Mouse (Mus musculus) MEL (cell line): ENCODE results near the gene Ppp6r2. TPM values are rescaled to one million over a fixed set of nuclear protein-coding genes. Genes with fewer than 3 reads are reported as not detected.

ENCODE experiments used
- DNase-seq: peaks from one replicate; pipeline ENCODE4 v3.0.0; 2011; ENCODE audit warnings: low read depth, low spot score
- H3K27ac ChIP-seq: 2 replicates; pipeline ENCODE4 v1.5.1; 2012; ENCODE audit warnings: low read depth, mild to moderate bottlenecking, control low read depth, low read length, moderate library complexity; ENCODE audit not compliant: control insufficient read depth
- H3K27me3 ChIP-seq, 2 experiments: fragments of 150-350 bp in 1 of 2; sonication (generic) in 1 of 2; 2 replicates each; pipeline ENCODE4 v1.6.1; 2012; ENCODE audit warnings: low read length in 2 of 2, mild to moderate bottlenecking in 2 of 2, improper control_type of control experiment in 1 of 2, moderate library complexity in 1 of 2; ENCODE audit not compliant: insufficient read depth in 2 of 2, control insufficient read depth in 1 of 2
- H3K36me3 ChIP-seq, 2 experiments: 2 replicates each; pipeline ENCODE4 v1.6.1; 2012 to 2014; ENCODE audit warnings: low read length in 2 of 2, improper control_type of control experiment in 1 of 2, inconsistent platforms in 1 of 2, mild to moderate bottlenecking in 1 of 2; ENCODE audit not compliant: insufficient read depth in 2 of 2, control insufficient read depth in 1 of 2
- H3K4me1 ChIP-seq, 2 experiments: fragments of 150-350 bp in 1 of 2; sonication (generic) in 1 of 2; 2 replicates each; pipeline ENCODE4 v1.6.1; 2012; ENCODE audit warnings: low read length in 2 of 2, improper control_type of control experiment in 1 of 2, mild to moderate bottlenecking in 1 of 2; ENCODE audit not compliant: insufficient read depth in 2 of 2, control insufficient read depth in 1 of 2
- H3K4me3 ChIP-seq, 2 experiments: fragments of 150-350 bp in 1 of 2; sonication (generic) in 1 of 2; 2 replicates each; pipeline ENCODE4 v1.5.1; 2012; ENCODE audit warnings: low read depth in 2 of 2, low read length in 2 of 2, mild to moderate bottlenecking in 2 of 2, moderate library complexity in 2 of 2, control low read depth in 1 of 2, improper control_type of control experiment in 1 of 2; ENCODE audit not compliant: control insufficient read depth in 1 of 2, insufficient read depth in 1 of 2
- H3K79me2 ChIP-seq: 2 replicates; pipeline ENCODE4 v1.6.1; 2012; ENCODE audit warnings: mild to moderate bottlenecking, low read length, moderate library complexity; ENCODE audit not compliant: control insufficient read depth, poor library complexity, insufficient read depth
- H3K9ac ChIP-seq: 2 replicates; pipeline ENCODE4 v1.6.1; 2012; ENCODE audit warnings: low read depth, mild to moderate bottlenecking, control low read depth, low read length, moderate library complexity; ENCODE audit not compliant: control insufficient read depth, poor library complexity, severe bottlenecking
- H3K9me3 ChIP-seq: fragments of 150-350 bp; sonication (generic); replicated peaks from 2 replicates; pipeline ENCODE4 v1.6.1; 2012; ENCODE audit warnings: mild to moderate bottlenecking, low read length, improper control_type of control experiment, moderate library complexity; ENCODE audit not compliant: insufficient read depth
- CTCF ChIP-seq, 3 experiments: IDR thresholded peaks in 2 of 3; conservative IDR thresholded peaks in 1 of 3; 2 replicates each; pipeline ENCODE4 v1.5.1; 2011 to 2012; ENCODE audit warnings: low read length in 3 of 3, low read depth in 2 of 3, mild to moderate bottlenecking in 2 of 3, improper control_type of control experiment in 1 of 3, inconsistent platforms in 1 of 3, mixed read lengths in 1 of 3, moderate library complexity in 1 of 3; ENCODE audit not compliant: control insufficient read depth in 1 of 3, insufficient read depth in 1 of 3, poor library complexity in 1 of 3, severe bottlenecking in 1 of 3
- E2F4 ChIP-seq: IDR thresholded peaks from 2 replicates; pipeline ENCODE4 v1.6.1; 2011; ENCODE audit warnings: low read depth, low read length, improper control_type of control experiment, borderline replicate concordance
- EP300 ChIP-seq, 2 experiments: IDR thresholded peaks; 2 replicates each; pipeline ENCODE4 v1.6.1; 2011; ENCODE audit warnings: improper control_type of control experiment in 2 of 2, low read length in 2 of 2, low read depth in 1 of 2, mild to moderate bottlenecking in 1 of 2
- GABPA ChIP-seq: IDR thresholded peaks from 2 replicates; pipeline ENCODE4 v1.6.1; 2012; ENCODE audit warnings: low read depth, mild to moderate bottlenecking, inconsistent platforms, low read length, improper control_type of control experiment, moderate library complexity
- GATA1 ChIP-seq: IDR thresholded peaks from 2 replicates; pipeline ENCODE4 v1.6.1; 2011; ENCODE audit warnings: low read depth, low read length, improper control_type of control experiment
- JUND ChIP-seq: IDR thresholded peaks from 2 replicates; pipeline ENCODE4 v1.6.1; 2011; ENCODE audit warnings: low read depth, mild to moderate bottlenecking, improper control_type of control experiment, low read length
- KAT2A ChIP-seq: conservative IDR thresholded peaks from 2 replicates; pipeline ENCODE4 v1.6.1; 2012; ENCODE audit warnings: low read depth, low read length, improper control_type of control experiment, inconsistent platforms
- MAFK ChIP-seq: IDR thresholded peaks from 2 replicates; pipeline ENCODE4 v1.6.1; 2011; ENCODE audit warnings: low read depth, mild to moderate bottlenecking, low read length, improper control_type of control experiment, borderline replicate concordance
- MAX ChIP-seq: IDR thresholded peaks from 2 replicates; pipeline ENCODE4 v1.6.1; 2011; ENCODE audit warnings: low read length, improper control_type of control experiment
- MAZ ChIP-seq: IDR thresholded peaks from 2 replicates; pipeline ENCODE4 v1.6.1; 2012; ENCODE audit warnings: low read depth, mild to moderate bottlenecking, inconsistent platforms, low read length, improper control_type of control experiment
- MXI1 ChIP-seq: IDR thresholded peaks from 2 replicates; pipeline ENCODE4 v1.6.1; 2011; ENCODE audit warnings: mild to moderate bottlenecking, low read depth, low read length, improper control_type of control experiment
- MYC ChIP-seq: IDR thresholded peaks from 2 replicates; pipeline ENCODE4 v1.6.1; 2011; ENCODE audit warnings: low read depth, mild to moderate bottlenecking, low read length, improper control_type of control experiment, moderate library complexity
- NELFE ChIP-seq: IDR thresholded peaks from 2 replicates; pipeline ENCODE4 v1.6.1; 2011; ENCODE audit warnings: low read depth, low read length, improper control_type of control experiment
- POLR2A ChIP-seq, 2 experiments: IDR thresholded peaks; 2 replicates each; pipeline ENCODE4 v1.6.1; 2011 to 2012; ENCODE audit warnings: low read length in 2 of 2, mild to moderate bottlenecking in 2 of 2, control low read depth in 1 of 2, improper control_type of control experiment in 1 of 2, low read depth in 1 of 2, moderate library complexity in 1 of 2; ENCODE audit not compliant: control insufficient read depth in 1 of 2, insufficient read depth in 1 of 2, poor library complexity in 1 of 2
- POLR2AphosphoS2 ChIP-seq: IDR thresholded peaks from 2 replicates; pipeline ENCODE4 v1.6.1; 2011; ENCODE audit warnings: low read length, improper control_type of control experiment
- RAD21 ChIP-seq: IDR thresholded peaks from 2 replicates; pipeline ENCODE4 v1.6.1; 2011; ENCODE audit warnings: mild to moderate bottlenecking, low read depth, low read length, improper control_type of control experiment
- SIN3A ChIP-seq: IDR thresholded peaks from 2 replicates; pipeline ENCODE4 v1.6.1; 2012; ENCODE audit warnings: low read length, improper control_type of control experiment, inconsistent platforms
- SMC3 ChIP-seq: IDR thresholded peaks from 2 replicates; pipeline ENCODE4 v1.6.1; 2011; ENCODE audit warnings: low read depth, low read length, improper control_type of control experiment
- TAL1 ChIP-seq: IDR thresholded peaks from 2 replicates; pipeline ENCODE4 v1.6.1; 2012; ENCODE audit warnings: mild to moderate bottlenecking, inconsistent platforms, low read length, moderate library complexity, mixed read lengths
- TBP ChIP-seq: IDR thresholded peaks from 2 replicates; pipeline ENCODE4 v1.8.0; 2011; ENCODE audit warnings: low read depth, low read length, improper control_type of control experiment
- TCF12 ChIP-seq: IDR thresholded peaks from 2 replicates; pipeline ENCODE4 v1.6.1; 2014; ENCODE audit warnings: low read depth, mild to moderate bottlenecking, inconsistent platforms, low read length, improper control_type of control experiment, moderate library complexity
- USF1 ChIP-seq: IDR thresholded peaks from 2 replicates; pipeline ENCODE4 v1.6.1; 2014; ENCODE audit warnings: low read depth, mild to moderate bottlenecking, inconsistent platforms, low read length, improper control_type of control experiment, moderate library complexity
- ZMIZ1 ChIP-seq: IDR thresholded peaks from 2 replicates; pipeline ENCODE4 v1.6.1; 2012; ENCODE audit warnings: low read depth, mild to moderate bottlenecking, inconsistent platforms, low read length, improper control_type of control experiment, moderate library complexity
- ZNF384 ChIP-seq: IDR thresholded peaks from 2 replicates; pipeline ENCODE4 v1.6.1; 2012; ENCODE audit warnings: low read depth, mild to moderate bottlenecking, inconsistent platforms, low read length, improper control_type of control experiment
- polyA plus RNA-seq, 2 experiments: library from polyadenylated mRNA; stranded (reverse) in 1 of 2; unstranded in 1 of 2; fragments of >175 nt in 1 of 2; fragments of >200 nt in 1 of 2; gene quantifications; 2 replicates each; pipeline versions ENCODE4 v1.2.1 to v1.2.4; 2012; ENCODE audit warnings: low replicate concordance in 2 of 2, low read depth in 1 of 2; ENCODE audit not compliant: insufficient read length in 2 of 2, insufficient read depth in 1 of 2, missing spikeins in 1 of 2
- total RNA-seq: library from RNA; depleted of rRNA; stranded (reverse); fragments of 300-350 nt; gene quantifications from 2 replicates; pipeline ENCODE4 v1.2.3, GENCODE M21; 2012

The Ppp6r2 gene
- total and polyA plus RNA-seq, 3 experiments = 15.5 to 23.2 TPM; not detected in 1

GRCm38 (mm10) chr15:89195261-89195681, 16.1 kb upstream of the Ppp6r2 start (continued):
- TF ChIP-seq CTCF (IDR thresholded peaks at IDR 0.05 in 2 of 3, conservative IDR thresholded peaks at IDR 0.05 in 1 of 3; ENCODE audit: control insufficient read depth in 1 of 3, insufficient read depth in 1 of 3, low read depth in 2 of 3, low read length in 3 of 3, poor library complexity in 1 of 3, severe bottlenecking in 1 of 3) = no peak
- no peak for TF ChIP-seq USF1
- TF ChIP-seq RAD21 = no peak
- no peak for TF ChIP-seq MXI1
- 0 out of 2 replicates have a peak, but pooled peaks have one; percentile 38 for TF ChIP-seq MAZ
- TF ChIP-seq SIN3A = peak; percentile 47; the same call in 1 of the 2 replicates
- no peak for TF ChIP-seq MAFK
- no peak for TF ChIP-seq ZMIZ1
- no peak for TF ChIP-seq TAL1
- TF ChIP-seq MYC = no peak
- TF ChIP-seq MAX = no peak
- TF ChIP-seq KAT2A = no peak
- TF ChIP-seq GATA1 = peak; percentile 18; the same call in 1 of the 2 replicates
- no peak for TF ChIP-seq E2F4
- TF ChIP-seq SMC3 = no peak
- no peak for TF ChIP-seq ZNF384

DNA sequence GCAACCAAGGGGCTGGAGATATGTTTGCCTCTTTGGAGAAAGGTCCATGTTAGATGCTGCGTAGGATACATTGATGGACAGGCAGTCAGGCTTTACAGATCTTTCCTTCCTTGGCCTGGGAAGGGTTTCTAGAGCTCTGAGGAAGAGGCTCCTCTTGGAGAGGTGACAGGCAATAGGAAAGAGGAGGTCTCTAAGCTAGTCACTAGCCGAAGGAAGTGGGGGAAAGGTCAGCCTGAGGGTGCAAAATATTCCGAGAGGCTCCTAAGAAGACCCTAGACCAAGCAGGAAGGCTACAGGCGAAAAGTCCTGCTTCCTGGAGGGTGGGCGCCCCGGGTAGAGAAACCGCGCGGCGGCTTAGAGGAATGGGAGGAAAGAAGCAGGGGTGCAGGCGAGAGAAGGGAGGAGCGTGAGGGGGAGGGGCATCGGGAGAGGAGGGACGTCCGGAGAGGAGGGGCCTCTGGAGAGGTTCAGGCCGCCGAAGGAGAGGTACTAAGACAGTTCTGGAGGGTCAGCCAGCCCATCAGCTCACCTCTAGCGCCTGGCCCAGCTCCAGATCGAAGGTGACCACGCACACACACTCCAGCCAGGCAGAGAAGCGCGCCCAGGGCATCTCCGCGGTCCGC, 15.6 kb upstream of the Ppp6r2 start:
- Histone ChIP-seq H3K4me3 (peak overlapping the region; percentile 73 to 99), H3K9me3 (no peaks in the 10 kb centered on the region), H3K27ac (peak overlapping the region; percentile 94), H3K36me3 (peaks cover 0 to 10% of the 10 kb centered on the region in 2 experiments; a peak in 2 of 4 replicates), H3K27me3 (no peaks in the 10 kb centered on the region), H3K9ac (peak overlapping the region; percentile 100), H3K79me2 (peaks cover 10% of the 10 kb centered on the region; the same call in 1 of the 2 replicates), H3K4me1 (peaks cover 0 to 13% of the 10 kb centered on the region in 2 experiments; a peak in 2 of 4 replicates)
- peak; percentile 94 for DNase-seq
- TF ChIP-seq POLR2A (IDR thresholded peaks at IDR 0.05; ENCODE audit: control insufficient read depth in 1 of 2, insufficient read depth in 1 of 2, low read depth in 1 of 2, low read length in 2 of 2, poor library complexity in 1 of 2) (peak; percentile 87 to 94), POLR2AphosphoS2 (peak; percentile 74; the same call in 1 of the 2 replicates), MAX (no peak), NELFE (peak; percentile 93), ZMIZ1 (peak; percentile 66; the same call in 1 of the 2 replicates), JUND (no peak), SIN3A (no peak), TCF12 (peak; percentile 39; the same call in 1 of the 2 replicates), MXI1 (peak; percentile 15; the same call in 1 of the 2 replicates), GABPA (no peak), TBP (peak; percentile 15; the same call in 1 of the 2 replicates), EP300 (IDR thresholded peaks at IDR 0.05; ENCODE audit: low read depth in 1 of 2, low read length in 2 of 2) (no peak)
